14 mouse cellular contexts compared by ENCODE assay signal in the genomic region with DNA sequence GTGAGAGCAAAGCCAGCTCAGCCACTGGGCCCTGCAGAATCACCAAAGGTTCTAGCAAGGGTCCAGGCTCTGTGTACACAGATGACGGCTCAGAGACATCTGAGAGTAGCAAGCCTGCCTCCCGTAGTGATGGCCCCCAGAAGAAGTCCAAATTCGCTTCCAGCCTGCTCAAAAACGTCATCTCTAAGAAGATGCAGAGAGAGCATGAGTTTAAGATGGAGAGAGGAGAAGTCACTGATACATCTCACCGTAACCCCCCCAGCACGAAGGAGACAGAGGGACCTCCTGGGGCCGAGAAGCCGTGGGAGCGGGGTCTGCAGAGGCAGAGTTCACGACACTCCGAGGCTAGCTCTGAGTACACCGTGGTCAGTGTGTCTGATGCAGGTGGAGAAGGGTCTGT. TPM values are rescaled to one million over a fixed set of nuclear protein-coding genes. Genes with fewer than 3 reads are reported as not detected.
A peak's percentile ranks its signal among the peaks of the same experiment; 100 is the strongest.
DNase-seq lines count a peak whose midpoint lies in the region; ATAC-seq and TF ChIP-seq lines count a peak whose summit lies in the region.
"Had no signal": no experiment of that assay in that cellular context is flagged by ENCODE, and none has a peak within 500 bp of the region (broad histone marks: within the 10 kb centered on the region; RNA-seq: fewer than 3 reads in every experiment).

A gene (minus strand): TSS at position 101 of the 400 bp plus-strand sequence.

- H3K4me1 ChIP-seq in forebrain, embryonic 14.5 days (ENCODE audit: control insufficient read depth, insufficient read depth, low read length): peaks cover 4% of the 10 kb centered on the region
- peaks cover 36% of the 10 kb centered on the region for H3K4me1 ChIP-seq in forebrain, embryonic 10.5 days
- peaks cover 22% of the 10 kb centered on the region for H3K4me1 ChIP-seq in heart, embryonic 16.5 days (ENCODE audit: control insufficient read depth, insufficient read depth, low read length)
- peaks cover 52% of the 10 kb centered on the region for H3K4me1 ChIP-seq in embryonic facial prominence, embryonic 10.5 days
- peaks cover 14% of the 10 kb centered on the region for H3K4me1 ChIP-seq in limb, embryonic 14.5 days (ENCODE audit: control insufficient read depth, insufficient read depth, low read length)
- H3K4me1 ChIP-seq: liver, embryonic 15.5 days had no signal

- no peaks in the 10 kb centered on the region for H3K36me3 ChIP-seq in forebrain, embryonic 14.5 days (ENCODE audit: control insufficient read depth, insufficient read depth, low read length)
- no peaks in the 10 kb centered on the region for H3K36me3 ChIP-seq in forebrain, embryonic 10.5 days (replicated peaks)
- H3K36me3 ChIP-seq in heart, embryonic 16.5 days (ENCODE audit: control insufficient read depth, insufficient read depth): no peaks in the 10 kb centered on the region
- no peaks in the 10 kb centered on the region for H3K36me3 ChIP-seq in embryonic facial prominence, embryonic 10.5 days (replicated peaks)
- H3K36me3 ChIP-seq in limb, embryonic 14.5 days (ENCODE audit: control insufficient read depth, insufficient read depth, low read length): no peaks in the 10 kb centered on the region
- H3K36me3 ChIP-seq: liver, embryonic 15.5 days had no signal

- H3K9ac ChIP-seq in forebrain, embryonic 14.5 days (ENCODE audit: low read length): no peak within 1 kb of the TSS
- H3K9ac ChIP-seq in heart, embryonic 16.5 days (ENCODE audit: low read length): peak within 1 kb of the TSS; percentile 86
- H3K9ac ChIP-seq in limb, embryonic 14.5 days (ENCODE audit: low read depth, low read length, severe bottlenecking): no peak within 1 kb of the TSS
- H3K9ac ChIP-seq: liver, embryonic 15.5 days had no signal

- no peak for ATAC-seq in forebrain, embryonic 14.5 days
- ATAC-seq in heart, embryonic 16.5 days (replicated peaks; ENCODE audit: extremely low read depth, insufficient read depth, low FRiP score): no peak
- no peak for ATAC-seq in limb, embryonic 14.5 days (ENCODE audit: low FRiP score, low read depth)

- H3K9me3 ChIP-seq in forebrain, embryonic 14.5 days (replicated peaks; ENCODE audit: control insufficient read depth, low read length): no peaks in the 10 kb centered on the region
- 0 out of 2 replicates have a peak, but pooled peaks cover 3% of the 10 kb centered on the region for H3K9me3 ChIP-seq in forebrain, embryonic 10.5 days
- H3K9me3 ChIP-seq in heart, embryonic 16.5 days (replicated peaks; ENCODE audit: control insufficient read depth, low read length): no peaks in the 10 kb centered on the region
- H3K9me3 ChIP-seq in embryonic facial prominence, embryonic 10.5 days: no peaks in the 10 kb centered on the region
- H3K9me3 ChIP-seq in limb, embryonic 14.5 days (ENCODE audit: control insufficient read depth, low read length): no peaks in the 10 kb centered on the region
- H3K9me3 ChIP-seq: liver, embryonic 15.5 days had no signal

- no peak for TF ChIP-seq POLR2A in limb, embryonic 14.5 days (IDR thresholded peaks at IDR 0.05; ENCODE audit: borderline replicate concordance, extremely low read depth, insufficient read depth, insufficient read length)

- 94% methylated on average over 12 of the region's 12 CpGs for WGBS in forebrain, embryonic 14.5 days
- 90% methylated on average over 12 of the region's 12 CpGs for WGBS in forebrain, embryonic 10.5 days
- 86% methylated on average over 12 of the region's 12 CpGs for WGBS in heart, embryonic 16.5 days
- 94% methylated on average over 12 of the region's 12 CpGs for WGBS in embryonic facial prominence, embryonic 10.5 days
- 91% methylated on average over 12 of the region's 12 CpGs for WGBS in limb, embryonic 14.5 days

- intact Hi-C loops in left cerebral cortex, postnatal 25 days (cut with DNase I): loop anchor here (5.0 kb wide), 2 partner anchors 75 to 150 kb away; a partner anchor contains a TSS

- H3K27me3 ChIP-seq in forebrain, embryonic 14.5 days (replicated peaks; ENCODE audit: control insufficient read depth, insufficient read depth, low read length): no peaks in the 10 kb centered on the region
- peaks cover 12% of the 10 kb centered on the region; the same call in 1 of the 2 replicates for H3K27me3 ChIP-seq in forebrain, embryonic 10.5 days (ENCODE audit: poor library complexity, severe bottlenecking)
- H3K27me3 ChIP-seq in heart, embryonic 16.5 days (ENCODE audit: control insufficient read depth, insufficient read depth, low read length): no peaks in the 10 kb centered on the region
- peaks cover 5% of the 10 kb centered on the region for H3K27me3 ChIP-seq in embryonic facial prominence, embryonic 10.5 days (replicated peaks; ENCODE audit: low read depth, poor library complexity, severe bottlenecking)
- H3K27me3 ChIP-seq in limb, embryonic 14.5 days (ENCODE audit: control insufficient read depth, insufficient read depth, low read length): no peaks in the 10 kb centered on the region
- H3K27me3 ChIP-seq: liver, embryonic 15.5 days had no signal

- no peak within 1 kb of the TSS for H3K4me3 ChIP-seq in forebrain, embryonic 14.5 days (ENCODE audit: low read depth, low read length)
- H3K4me3 ChIP-seq in forebrain, embryonic 10.5 days: no peak within 1 kb of the TSS
- peak within 1 kb of the TSS; percentile 54 for H3K4me3 ChIP-seq in heart, embryonic 16.5 days (ENCODE audit: low read length)
- no peak within 1 kb of the TSS for H3K4me3 ChIP-seq in embryonic facial prominence, embryonic 10.5 days
- H3K4me3 ChIP-seq in limb, embryonic 14.5 days (replicated peaks; ENCODE audit: low read length): no peak within 1 kb of the TSS
- H3K4me3 ChIP-seq: liver, embryonic 15.5 days had no signal

- H3K27ac ChIP-seq in forebrain, embryonic 14.5 days (ENCODE audit: low read depth, low read length): 0 out of 2 replicates have a peak within 1 kb of the TSS, but pooled peaks have one; percentile 9
- no peak within 1 kb of the TSS for H3K27ac ChIP-seq in forebrain, embryonic 10.5 days
- H3K27ac ChIP-seq in heart, embryonic 16.5 days (ENCODE audit: low read length): peak within 1 kb of the TSS; percentile 98
- H3K27ac ChIP-seq in embryonic facial prominence, embryonic 10.5 days (replicated peaks): peak within 1 kb of the TSS; percentile 0; the same call in 1 of the 2 replicates
- no peak within 1 kb of the TSS for H3K27ac ChIP-seq in limb, embryonic 14.5 days (replicated peaks; ENCODE audit: low read depth, low read length)
- H3K27ac ChIP-seq: liver, embryonic 15.5 days had no signal

- no peak within 1 kb of the TSS for H3K4me2 ChIP-seq in forebrain, embryonic 14.5 days (ENCODE audit: low read length)
- peak within 1 kb of the TSS; percentile 71 for H3K4me2 ChIP-seq in heart, embryonic 16.5 days (ENCODE audit: low read depth, low read length)
- H3K4me2 ChIP-seq in limb, embryonic 14.5 days (replicated peaks; ENCODE audit: low read depth, low read length, severe bottlenecking): peak within 1 kb of the TSS; percentile 14; the same call in 1 of the 2 replicates
- H3K4me2 ChIP-seq: liver, embryonic 15.5 days had no signal

- no peak for DNase-seq in forebrain, embryonic 14.5 days (ENCODE audit: low spot score)
- DNase-seq in forebrain, embryonic 10.5 days (ENCODE audit: extremely low spot score, low spot score): no peak
- DNase-seq in heart, adult 11 months: no peak
- DNase-seq in embryonic facial prominence, embryonic 10.5 days (ENCODE audit: low spot score): no peak
- no peak for DNase-seq in limb, embryonic 14.5 days (ENCODE audit: low spot score)
- no peak for DNase-seq in embryo, embryonic 9.5 days (ENCODE audit: extremely low spot score)
- DNase-seq in left cerebral cortex, postnatal 25 days (ENCODE audit: low spot score in 2 of 2): no peak
- DNase-seq: cerebellum, adult 11 months; embryo, embryonic 11 days; kidney, adult 9 months; lung, postnatal 4 days had no signal

RNA-seq across cellular contexts. Expression of the gene that starts here (rescaled TPM):
- not detected in 2 replicates for polyA plus RNA-seq in forebrain, embryonic 14.5 days (2014; fragmentation: Nextera tagmentation; extraction: Ambion mirVana)
- polyA plus RNA-seq in forebrain, embryonic 10.5 days (2016; fragmentation: Nextera tagmentation; extraction: Ambion mirVana): not detected in 2 replicates
- polyA plus RNA-seq in heart, embryonic 16.5 days (2015; fragmentation: Nextera tagmentation; extraction: Ambion mirVana): 0.36 and 0.45 TPM in 2 replicates
- polyA plus RNA-seq in embryonic facial prominence, embryonic 10.5 days (2016; fragmentation: Nextera tagmentation; extraction: Ambion mirVana): 0.09 TPM in 1 of 2 replicates, not detected in the other
- polyA plus RNA-seq in limb, embryonic 14.5 days (2012; rRNA removed): 0.20 and 0.21 TPM in 2 replicates
- polyA plus RNA-seq in limb, embryonic 14.5 days (2014; fragmentation: Nextera tagmentation; extraction: Ambion mirVana): 0.15 and 0.19 TPM in 2 replicates
- total RNA-seq in left cerebral cortex, postnatal 25 days (2021): under 1 TPM in 1 of 2 experiments, not detected in 1; 0.21 TPM
- polyA plus RNA-seq: testis, adult 2 months had no signal

Comparison
In these comparisons a context has a peak if more than half of its experiments do, and no peak if none do; other contexts are left out.
1. H3K27ac ChIP-seq: peak in forebrain, embryonic 14.5 days (single experiment), heart, embryonic 16.5 days (single experiment) and embryonic facial prominence, embryonic 10.5 days (single experiment); none in forebrain, embryonic 10.5 days (single experiment) and limb, embryonic 14.5 days (single experiment).